Mouse (Mus musculus): ENCODE measurements around the gene Hoxc5. TPM values are rescaled to one million over a fixed set of nuclear protein-coding genes. Genes with fewer than 3 reads are reported as not detected.

Hoxc5 gene
- polyA plus RNA-seq, 1 experiment from 2014 or later = 3.9 TPM

GRCm38 (mm10) chr15:102990461-102991397 lies 23.5 kb downstream of the Hoxc5 start, which contains the start of gene Hoxc8:
Gene Hoxc8 (plus strand): TSS chr15:102990607.
- no peak for ATAC-seq
- Histone ChIP-seq H3K36me3 (ENCODE audit: control insufficient read depth, insufficient read depth) (no peaks in the 10 kb centered on the region), H3K4me1 (replicated peaks; ENCODE audit: control insufficient read depth, insufficient read depth, low read length) (no peaks in the 10 kb centered on the region), H3K4me2 (replicated peaks; ENCODE audit: low read depth) (peak within 1 kb of the TSS; percentile 44), H3K27ac (ENCODE audit: low read depth, low read length) (no peak within 1 kb of the TSS), H3K9ac (ENCODE audit: low read depth, low read length) (no peak within 1 kb of the TSS), H3K9me3 (ENCODE audit: control insufficient read depth) (no peaks in the 10 kb centered on the region), H3K4me3 (ENCODE audit: low read depth, low read length) (peak within 1 kb of the TSS; percentile 35), H3K27me3 (replicated peaks; ENCODE audit: control insufficient read depth, insufficient read depth, low read length) (peaks cover 96% of the 10 kb centered on the region)
- no peak for TF ChIP-seq CTCF (IDR thresholded peaks at IDR 0.05; ENCODE audit: low read depth)
- 2% methylated on average over 69 of the region's 69 CpGs for WGBS

DNA sequence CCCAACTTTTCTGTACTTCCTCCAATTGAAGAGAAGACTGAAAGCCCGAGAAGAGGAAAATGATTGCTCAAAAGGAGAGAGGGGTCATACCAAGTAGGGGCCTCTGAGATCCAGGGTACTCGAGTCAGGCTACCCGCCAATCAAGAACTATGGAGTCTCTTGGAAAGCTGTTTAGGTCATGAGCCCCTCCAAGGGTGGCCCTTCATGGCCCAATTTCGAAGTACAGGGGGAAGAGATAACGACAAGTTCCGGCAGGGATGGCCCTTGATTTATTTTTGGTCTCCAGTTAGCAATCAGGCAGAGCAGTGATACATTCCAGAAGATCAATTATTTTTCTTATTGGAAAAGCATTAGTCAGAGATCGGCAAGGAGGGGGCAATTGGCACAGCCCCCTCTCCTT lies 24.5 kb downstream of the Hoxc5 start:
- peaks cover 96% of the 10 kb centered on the region for H3K27me3 ChIP-seq (replicated peaks; ENCODE audit: control insufficient read depth, insufficient read depth, low read length)
- 5% methylated on average over 7 of the region's 7 CpGs for WGBS
- peak overlapping the region; percentile 44 for H3K4me2 ChIP-seq (replicated peaks; ENCODE audit: low read depth)
- H3K27ac ChIP-seq (ENCODE audit: low read depth, low read length) = no peak overlapping the region
- H3K36me3 ChIP-seq (ENCODE audit: control insufficient read depth, insufficient read depth) = no peaks in the 10 kb centered on the region
- H3K4me3 ChIP-seq (ENCODE audit: low read depth, low read length) = peak overlapping the region; percentile 35
- no peak overlapping the region for H3K9ac ChIP-seq (ENCODE audit: low read depth, low read length)
- H3K9me3 ChIP-seq (ENCODE audit: control insufficient read depth) = no peaks in the 10 kb centered on the region
- H3K4me1 ChIP-seq (replicated peaks; ENCODE audit: control insufficient read depth, insufficient read depth, low read length) = no peaks in the 10 kb centered on the region
- no peak for TF ChIP-seq CTCF (IDR thresholded peaks at IDR 0.05; ENCODE audit: low read depth)
- no peak for ATAC-seq

DNA sequence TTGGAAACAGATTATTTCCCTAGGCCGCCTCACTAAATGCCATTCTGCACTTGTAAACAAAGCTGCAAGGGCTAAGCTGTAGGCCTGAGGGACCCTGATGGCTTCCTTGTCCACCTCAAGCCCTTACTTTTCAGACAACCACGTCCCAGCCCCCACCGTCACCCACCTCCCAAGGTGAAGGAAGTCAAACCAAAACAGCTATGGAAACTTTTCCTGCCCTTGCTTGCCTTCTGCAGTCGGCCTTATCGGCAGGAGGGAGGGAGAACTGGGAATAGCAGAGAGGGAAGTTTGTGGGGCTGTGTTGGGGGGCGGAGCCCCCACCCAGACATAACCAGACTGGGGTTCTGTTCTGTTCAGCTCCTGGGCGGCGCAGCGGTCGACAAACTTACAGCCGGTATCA lies 25.0 kb downstream of the Hoxc5 start:
- no peaks in the 10 kb centered on the region for H3K4me1 ChIP-seq (replicated peaks; ENCODE audit: control insufficient read depth, insufficient read depth, low read length)
- peak overlapping the region; percentile 35; the same call in 1 of the 2 replicates for H3K4me3 ChIP-seq (ENCODE audit: low read depth, low read length)
- peak overlapping the region; percentile 44 for H3K4me2 ChIP-seq (replicated peaks; ENCODE audit: low read depth)
- H3K36me3 ChIP-seq (ENCODE audit: control insufficient read depth, insufficient read depth) = no peaks in the 10 kb centered on the region
- ATAC-seq = no peak
- H3K27ac ChIP-seq (ENCODE audit: low read depth, low read length) = no peak overlapping the region
- no peak overlapping the region for H3K9ac ChIP-seq (ENCODE audit: low read depth, low read length)
- H3K27me3 ChIP-seq (replicated peaks; ENCODE audit: control insufficient read depth, insufficient read depth, low read length) = peaks cover 96% of the 10 kb centered on the region
- H3K9me3 ChIP-seq (ENCODE audit: control insufficient read depth) = no peaks in the 10 kb centered on the region
- 8% methylated on average over 11 of the region's 11 CpGs for WGBS
- no peak for TF ChIP-seq CTCF (IDR thresholded peaks at IDR 0.05; ENCODE audit: low read depth)

DNA sequence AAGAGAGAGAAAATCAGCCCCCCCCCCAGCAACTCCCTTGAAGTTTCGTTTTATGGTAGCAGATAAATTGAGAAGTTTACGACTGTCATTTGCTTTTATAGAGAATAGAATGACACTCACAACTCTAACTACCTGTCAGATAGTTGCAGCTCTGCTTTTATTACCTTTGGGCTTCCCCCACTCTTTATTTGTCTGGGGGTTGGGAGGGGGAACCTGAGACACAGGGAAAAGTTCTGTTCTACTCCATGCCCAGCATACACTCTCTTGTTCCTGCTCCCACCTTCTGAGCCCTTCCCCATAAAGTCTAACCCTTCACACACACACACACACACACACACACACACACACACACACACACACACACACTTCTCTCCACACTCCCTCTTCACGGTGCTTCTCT lies 25.6 kb downstream of the Hoxc5 start:
- TF ChIP-seq CTCF (IDR thresholded peaks at IDR 0.05; ENCODE audit: low read depth) = no peak
- Histone ChIP-seq H3K36me3 (ENCODE audit: control insufficient read depth, insufficient read depth) (no peaks in the 10 kb centered on the region), H3K27ac (ENCODE audit: low read depth, low read length) (no peak overlapping the region), H3K4me3 (ENCODE audit: low read depth, low read length) (no peak overlapping the region), H3K9ac (ENCODE audit: low read depth, low read length) (no peak overlapping the region), H3K4me2 (replicated peaks; ENCODE audit: low read depth) (0 out of 2 replicates have a peak overlapping the region, but pooled peaks have one; percentile 44), H3K27me3 (replicated peaks; ENCODE audit: control insufficient read depth, insufficient read depth, low read length) (peaks cover 96% of the 10 kb centered on the region), H3K9me3 (ENCODE audit: control insufficient read depth) (0 out of 2 replicates have a peak, but pooled peaks cover 2% of the 10 kb centered on the region), H3K4me1 (replicated peaks; ENCODE audit: control insufficient read depth, insufficient read depth, low read length) (no peaks in the 10 kb centered on the region)
- no peak for ATAC-seq
- WGBS = 8% methylated on average over 3 of the region's 3 CpGs

DNA sequence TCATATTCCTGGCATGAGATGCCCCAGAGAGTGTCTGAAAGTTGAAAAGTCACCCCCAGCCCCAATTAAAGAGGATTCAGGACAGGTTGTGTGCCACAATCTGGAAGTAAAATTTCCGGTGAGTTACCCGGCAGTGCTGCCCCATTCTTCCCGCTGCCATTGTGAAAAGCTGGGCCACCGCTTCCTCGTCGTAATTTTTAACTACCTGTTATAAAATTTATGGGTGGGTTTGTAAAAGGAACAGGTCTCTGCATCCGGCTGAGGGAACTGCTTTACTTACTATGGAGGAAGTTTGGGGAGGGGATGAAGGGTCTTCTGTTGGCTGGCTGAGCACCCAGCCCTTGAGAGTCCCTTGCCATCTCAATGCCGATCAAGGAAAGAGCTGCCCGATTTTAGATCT lies 29.3 kb downstream of the Hoxc5 start:
- peaks cover 98% of the 10 kb centered on the region for H3K27me3 ChIP-seq (replicated peaks; ENCODE audit: control insufficient read depth, insufficient read depth, low read length)
- 8% methylated on average over 9 of the region's 9 CpGs for WGBS
- no peak for ATAC-seq
- no peak overlapping the region for H3K27ac ChIP-seq (ENCODE audit: low read depth, low read length)
- H3K36me3 ChIP-seq (ENCODE audit: control insufficient read depth, insufficient read depth) = no peaks in the 10 kb centered on the region
- H3K4me3 ChIP-seq (ENCODE audit: low read depth, low read length) = peak overlapping the region; percentile 12; the same call in 1 of the 2 replicates
- 0 out of 2 replicates have a peak, but pooled peaks cover 2% of the 10 kb centered on the region for H3K9me3 ChIP-seq (ENCODE audit: control insufficient read depth)
- H3K9ac ChIP-seq (ENCODE audit: low read depth, low read length) = no peak overlapping the region
- H3K4me1 ChIP-seq (replicated peaks; ENCODE audit: control insufficient read depth, insufficient read depth, low read length) = no peaks in the 10 kb centered on the region
- H3K4me2 ChIP-seq (replicated peaks; ENCODE audit: low read depth) = no peak overlapping the region; the same call in 1 of the 2 replicates
- TF ChIP-seq CTCF (IDR thresholded peaks at IDR 0.05; ENCODE audit: low read depth) = no peak

GRCm38 (mm10) chr15:102997431-102997830 lies 30.2 kb downstream of the Hoxc5 start:
- Histone ChIP-seq H3K36me3 (ENCODE audit: control insufficient read depth, insufficient read depth) (no peaks in the 10 kb centered on the region), H3K4me1 (replicated peaks; ENCODE audit: control insufficient read depth, insufficient read depth, low read length) (no peaks in the 10 kb centered on the region), H3K9ac (ENCODE audit: low read depth, low read length) (no peak overlapping the region), H3K27ac (ENCODE audit: low read depth, low read length) (0 out of 2 replicates have a peak overlapping the region, but pooled peaks have one; percentile 9), H3K4me2 (replicated peaks; ENCODE audit: low read depth) (peak overlapping the region; percentile 35), H3K27me3 (replicated peaks; ENCODE audit: control insufficient read depth, insufficient read depth, low read length) (peaks cover 98% of the 10 kb centered on the region), H3K9me3 (ENCODE audit: control insufficient read depth) (0 out of 2 replicates have a peak, but pooled peaks cover 2% of the 10 kb centered on the region), H3K4me3 (ENCODE audit: low read depth, low read length) (peak overlapping the region; percentile 39)
- 9% methylated on average over 3 of the region's 3 CpGs for WGBS
- ATAC-seq = no peak
- TF ChIP-seq CTCF (IDR thresholded peaks at IDR 0.05; ENCODE audit: low read depth) = no peak

Data from intestine, postnatal 0 days (tissue).